32 mouse cellular contexts compared by ENCODE assay signal in the genomic region with DNA sequence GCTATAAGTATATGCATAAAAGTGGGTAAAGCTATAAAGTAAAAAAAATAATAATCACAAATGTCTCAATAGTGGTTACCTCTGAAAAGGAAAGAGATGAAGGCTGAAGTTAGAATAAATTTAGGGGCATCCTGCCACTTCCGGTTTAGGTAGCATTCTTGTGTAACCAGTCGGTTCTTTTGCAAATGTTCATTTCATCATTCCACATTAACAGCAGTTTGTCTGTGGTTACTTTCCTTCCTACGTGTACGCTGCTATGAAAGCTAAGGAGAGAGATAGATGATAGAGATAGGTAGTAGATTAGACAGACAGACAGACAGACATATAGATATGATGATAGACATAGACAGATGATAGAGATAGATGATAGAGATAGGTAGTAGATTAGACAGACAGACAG. TPM values are rescaled to one million over a fixed set of nuclear protein-coding genes. Genes with fewer than 3 reads are reported as not detected.
A peak's percentile ranks its signal among the peaks of the same experiment; 100 is the strongest.
DNase-seq lines count a peak whose midpoint lies in the region; ATAC-seq and TF ChIP-seq lines count a peak whose summit lies in the region.
"Had no signal": no experiment of that assay in that cellular context is flagged by ENCODE, and none has a peak within 500 bp of the region (broad histone marks: within the 10 kb centered on the region; RNA-seq: fewer than 3 reads in every experiment).

No protein-coding gene starts in this region.

- 76% methylated on average over 4 of the region's 4 CpGs for WGBS in lung, adult 2 months

- no peak for TF ChIP-seq POLR2A in lung, adult 2 months (IDR thresholded peaks at IDR 0.05; ENCODE audit: borderline replicate concordance, extremely low read depth, low read depth, low read length)

- no peak for DNase-seq in lung, adult 2 months
- DNase-seq in right cerebral cortex, adult 2 months (ENCODE audit: low spot score in 2 of 2): no peak
- no peak for DNase-seq in embryo, embryonic 10.5 days (ENCODE audit: low spot score)
- DNase-seq: adrenal gland, postnatal 10 days; adrenal gland, postnatal 25 days; B cell, adult 2 months; cerebellum, adult 11 months; cerebellum, adult 18-20 months; cerebellum, adult 8-10 months; cerebellum, adult 9-11 months; cerebellum, postnatal 14 days; cerebellum, postnatal 36 days; embryo, embryonic 11 days had no signal

- H3K4me1 ChIP-seq in lung, adult 2 months (ENCODE audit: control insufficient read depth, insufficient read depth, low read length): no peaks in the 10 kb centered on the region
- H3K4me1 ChIP-seq: embryonic facial prominence, embryonic 13.5 days; embryonic facial prominence, embryonic 15.5 days; forebrain, embryonic 12.5 days had no signal

- ATAC-seq in common myeloid progenitor, adult 5-6 weeks (replicated peaks; ENCODE audit: low read depth, poor library complexity, severe bottlenecking): peak; percentile 63
- peak; percentile 72 for ATAC-seq in megakaryocyte, adult 5-6 weeks (ENCODE audit: poor library complexity, severe bottlenecking)
- ATAC-seq: activated CD4-positive, CD25-positive, alpha-beta regulatory T cell, adult 4 months; CD4-positive, CD25-positive, alpha-beta regulatory T cell, adult 4 months; forebrain, embryonic 14.5 days; forebrain, embryonic 16.5 days; Patski had no signal

- no peak overlapping the region for H3K4me3 ChIP-seq in lung, adult 2 months (replicated peaks; ENCODE audit: extremely low read depth, low read depth, low read length)
- H3K4me3 ChIP-seq: embryonic facial prominence, embryonic 13.5 days; embryonic facial prominence, embryonic 15.5 days; erythroblast, embryonic 14.5 days; forebrain, embryonic 10.5 days; forebrain, embryonic 12.5 days had no signal

- TF ChIP-seq CTCF in lung, adult 2 months (IDR thresholded peaks at IDR 0.05; ENCODE audit: insufficient read depth, low read length): no peak

RNA-seq across cellular contexts. Expression of gene Dhrs7, which starts 39.4 kb away (rescaled TPM):
- 23.2 and 29.0 TPM in 2 replicates for total RNA-seq in common myeloid progenitor, adult 5-6 weeks (2017)
- total RNA-seq in megakaryocyte, adult 5-6 weeks (2015): 97.7 and 99.7 TPM in 2 replicates
- 167 and 179 TPM in 2 replicates for total RNA-seq in megakaryocyte, adult 5-6 weeks (2017)
- 53.4 and 72.3 TPM in 2 replicates for polyA plus RNA-seq in lung, adult 2 months (2012; rRNA removed)
- polyA plus RNA-seq: erythroblast, embryonic 14.5 days had no signal

RNA-seq across cellular contexts. Expression of gene Ppm1a, which starts 53.2 kb away (rescaled TPM):
- 99.2 and 105 TPM in 2 replicates for total RNA-seq in common myeloid progenitor, adult 5-6 weeks (2017)
- total RNA-seq in megakaryocyte, adult 5-6 weeks (2015): 63.4 and 66.1 TPM in 2 replicates
- 100 and 106 TPM in 2 replicates for total RNA-seq in megakaryocyte, adult 5-6 weeks (2017)
- polyA plus RNA-seq in lung, adult 2 months (2012; rRNA removed): 32.0 and 54.9 TPM in 2 replicates

RNA-seq across cellular contexts. Expression of gene Gm4756, which starts 54.6 kb away (rescaled TPM):
- total RNA-seq in common myeloid progenitor, adult 5-6 weeks (2017): not detected in 2 replicates
- total RNA-seq in megakaryocyte, adult 5-6 weeks (2015): not detected in 2 replicates
- not detected in 2 replicates for total RNA-seq in megakaryocyte, adult 5-6 weeks (2017)
- polyA plus RNA-seq in lung, adult 2 months (2012; rRNA removed): 0.17 TPM in 1 of 2 replicates, not detected in the other
- total RNA-seq: adrenal gland, adult 18-20 months; adrenal gland, postnatal 10 days; adrenal gland, postnatal 25 days; adrenal gland, postnatal 4 days; CH12.LX had no signal
- polyA plus RNA-seq: activated CD4-positive, CD25-positive, alpha-beta regulatory T cell, adult 4 months; brain, embryonic 14.5 days; CD4-positive, CD25-positive, alpha-beta regulatory T cell, adult 4 months; cortical plate, adult 2 months; embryonic facial prominence, embryonic 11.5 days; embryonic facial prominence, embryonic 13.5 days; embryonic facial prominence, embryonic 15.5 days; erythroblast, embryonic 14.5 days; forebrain, embryonic 10.5 days; forebrain, embryonic 12.5 days; forebrain, embryonic 14.5 days; forebrain, embryonic 16.5 days; G1E had no signal
